Mouse (Mus musculus): Measurements from ENCODE around the gene Olfr588-ps1.
"Not testable (repeated sequence)": the region's sequence is repeated elsewhere in the genome, so short reads cannot be mapped to it uniquely, and the experiment has no call there.

Gene Olfr588-ps1

GRCm38 (mm10) chr7:103140579-103140978, at the start of gene Olfr588-ps1:
TSS of gene Olfr588-ps1 (plus strand) at chr7:103140879.
- no peak for DNase-seq (ENCODE audit: low read depth, low spot score)

DNA sequence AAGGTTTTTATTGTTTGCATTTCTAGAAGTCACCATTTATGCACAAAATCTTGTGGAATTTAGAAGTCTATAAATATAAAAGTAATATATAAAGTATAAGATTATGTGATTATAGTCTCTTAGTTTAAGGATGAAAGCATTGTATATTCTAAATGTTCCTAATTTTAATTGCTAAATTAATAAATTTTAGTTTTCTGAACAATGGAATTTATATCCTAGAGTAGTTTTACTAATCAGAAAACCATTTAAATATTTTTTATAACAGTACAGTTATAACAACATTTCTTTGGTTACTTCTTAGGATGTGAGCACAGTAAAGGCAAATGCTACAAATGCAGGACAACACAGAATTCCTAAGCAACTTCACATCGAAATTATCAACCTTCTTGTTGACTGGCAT, 43.3 kb upstream of the Olfr588-ps1 start, which contains the start of gene Olfr585:
Olfr585 (plus strand) TSS at position 301 of the 400 bp plus-strand sequence.
- DNase-seq (ENCODE audit: low read depth, low spot score): no peak

DNA sequence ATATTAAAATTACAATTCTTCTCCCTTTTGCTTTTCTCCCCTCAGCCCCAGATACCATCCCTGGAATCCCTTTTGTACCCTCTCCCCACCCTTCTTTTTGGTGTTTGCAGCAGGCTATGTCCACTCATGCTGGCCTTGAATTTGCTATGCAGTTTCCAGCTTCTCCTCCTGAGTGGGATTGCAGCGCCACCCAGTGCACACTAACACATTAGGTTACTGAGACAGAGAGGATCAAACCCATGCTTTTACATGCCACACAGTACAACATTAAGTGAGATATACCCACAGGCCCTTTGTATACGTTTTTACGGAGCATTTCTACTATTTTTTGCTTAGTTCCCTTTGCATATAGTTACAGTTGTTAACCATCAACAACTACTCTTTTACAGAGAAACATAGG, 21.3 kb upstream of the Olfr588-ps1 start:
- DNase-seq (ENCODE audit: low read depth, low spot score): no peak

DNA sequence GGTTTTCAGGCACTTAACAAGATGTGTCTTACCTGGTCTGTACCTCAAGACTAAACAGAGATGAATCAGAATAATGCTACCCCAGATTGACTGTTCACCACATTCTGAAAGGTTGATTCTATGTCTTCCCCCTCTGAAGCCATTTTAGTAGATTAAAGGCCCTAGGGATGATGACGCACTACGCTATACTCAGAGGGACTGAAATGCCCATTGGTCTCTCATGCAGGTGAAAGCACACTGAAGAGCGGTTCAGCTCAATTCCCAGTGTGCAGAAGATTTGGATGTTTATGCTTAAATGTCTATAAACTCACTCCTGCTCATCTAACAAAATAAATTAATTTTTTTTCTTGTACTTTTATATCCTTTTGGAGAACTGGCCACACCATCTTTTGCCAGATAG, 15.1 kb upstream of the Olfr588-ps1 start, which contains the start of gene Olfr586:
Olfr586 (minus strand) TSS at position 101 of the 400 bp plus-strand sequence.
- no peak for DNase-seq (ENCODE audit: low read depth, low spot score)

DNA sequence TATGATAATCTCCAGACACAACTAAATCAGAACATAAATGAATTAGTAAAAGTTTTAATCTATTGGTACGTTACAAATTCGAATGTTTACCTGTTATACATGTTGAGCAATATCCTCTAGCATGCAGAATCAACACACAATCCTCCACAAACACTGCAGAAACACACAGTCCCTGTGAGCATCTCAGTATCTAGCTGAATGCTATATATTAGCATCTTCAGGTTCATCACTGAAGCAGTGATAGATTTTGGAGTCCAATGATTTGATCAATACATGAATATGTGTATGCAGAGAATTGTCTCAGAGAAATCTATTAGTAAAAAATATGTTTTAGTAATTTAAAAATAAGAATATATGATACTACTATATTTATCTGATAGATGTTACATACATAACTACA, 15.6 kb downstream of the Olfr588-ps1 start, which contains the start of gene Olfr589:
Olfr589 (minus strand) TSS at position 101 of the 400 bp plus-strand sequence.
- no peak for DNase-seq (ENCODE audit: low read depth, low spot score)

DNA sequence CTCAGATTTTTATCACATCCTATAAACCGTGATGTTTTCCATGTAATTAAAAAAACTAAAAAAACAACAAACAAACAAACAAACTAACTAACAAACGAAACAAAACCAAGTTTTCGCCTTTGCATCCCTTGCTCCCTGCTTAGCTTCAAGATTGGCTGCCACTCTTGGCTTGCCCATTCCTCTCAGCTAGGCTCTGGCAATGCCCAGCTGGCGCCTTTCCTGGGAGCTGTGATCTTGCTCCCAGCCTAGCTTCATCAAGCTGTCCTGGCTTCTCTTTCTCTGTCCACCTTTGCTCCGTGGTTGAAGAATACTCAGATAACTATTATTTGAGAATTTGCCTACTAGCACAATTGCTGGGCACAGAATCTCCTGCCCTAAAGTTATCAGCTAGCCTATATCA, 29.0 kb downstream of the Olfr588-ps1 start:
- DNase-seq (ENCODE audit: low read depth, low spot score): no peak

GRCm38 (mm10) chr7:103178240-103178639, 37.6 kb downstream of the Olfr588-ps1 start, which contains the start of gene Olfr591:
TSS of gene Olfr591 (minus strand) at chr7:103178340.
- no peak for DNase-seq (ENCODE audit: low read depth, low spot score)

DNA sequence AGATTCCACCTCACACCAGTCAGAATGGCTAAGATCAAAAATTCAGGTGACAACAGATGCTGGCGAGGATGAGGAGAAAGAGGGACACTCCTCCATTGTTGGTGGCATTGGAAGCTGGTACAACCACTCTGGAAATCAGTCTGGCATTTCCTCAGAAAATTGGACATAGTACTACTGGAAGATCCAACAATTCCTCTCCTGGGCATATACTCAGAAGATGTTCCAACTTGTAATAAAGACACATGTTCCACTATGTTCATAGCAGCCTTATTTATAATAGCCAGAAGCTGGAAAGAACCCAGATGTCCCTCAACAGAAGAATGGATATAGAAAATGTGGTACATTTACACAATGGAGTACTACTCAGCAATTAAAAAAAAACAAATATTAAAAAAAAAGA, 43.8 kb downstream of the Olfr588-ps1 start, which contains the start of gene Olfr592:
Olfr592 (plus strand) TSS at position 301 of the 400 bp plus-strand sequence.
- DNase-seq (ENCODE audit: low read depth, low spot score): not testable (repeated sequence)

All from embryo, embryonic 11.5 days (tissue).